Mouse (Mus musculus) C2C12 (cell line): ENCODE measurements around the gene S1pr2.

Experiments used
- CTCF ChIP-seq: IDR thresholded peaks from one replicate; pipeline ENCODE4 v1.5.1; 2011; ENCODE audit not compliant: control insufficient read depth, insufficient read depth, insufficient read length
- FOSL1 ChIP-seq: IDR thresholded peaks from one replicate; pipeline ENCODE4 v1.8.0; 2011; ENCODE audit warnings: mild to moderate bottlenecking, low read length; ENCODE audit not compliant: poor library complexity, insufficient read depth, severe bottlenecking
- MAX ChIP-seq: IDR thresholded peaks from one replicate; pipeline ENCODE4 v1.6.1; 2011; ENCODE audit warnings: mild to moderate bottlenecking, control low read depth
- MYOG ChIP-seq: IDR thresholded peaks from one replicate; pipeline ENCODE4 v1.6.1; 2011; ENCODE audit not compliant: control insufficient read depth, insufficient read length; ENCODE audit errors: extremely low read depth

- TF ChIP-seq CTCF (no peak), MAX (no peak), MYOG (no peak), FOSL1 (no peak)
Observed at GRCm38 (mm10) chr9:21021363-21021762, 44.8 kb upstream of the S1pr2 start.
